Mouse (Mus musculus): Measurements from ENCODE around the gene Mboat7. TPM values are rescaled to one million over a fixed set of nuclear protein-coding genes. Genes with fewer than 3 reads are reported as not detected.

The Mboat7 gene
- polyA plus RNA-seq, 1 experiment = 59.6 TPM

- H3K27me3 ChIP-seq (ENCODE audit: control insufficient read depth, insufficient read depth, low read length) = no peaks in the 10 kb centered on the region
- peak overlapping the region; percentile 69 for H3K4me3 ChIP-seq (ENCODE audit: low read depth, low read length)
- WGBS = 24% methylated on average over 12 of the region's 12 CpGs
- H3K36me3 ChIP-seq (ENCODE audit: control insufficient read depth, insufficient read depth, low read length) = peaks cover 37% of the 10 kb centered on the region
- no peak for TF ChIP-seq POLR2A (IDR thresholded peaks at IDR 0.05; ENCODE audit: low read depth, low read length)
- no peak for TF ChIP-seq CTCF (IDR thresholded peaks at IDR 0.05; ENCODE audit: extremely low read depth, insufficient read length, insufficient replicate concordance, low read depth, low read length)
- H3K4me1 ChIP-seq (ENCODE audit: control insufficient read depth, insufficient read depth, insufficient read length, low read length) = peaks cover 2% of the 10 kb centered on the region; the same call in 1 of the 2 replicates
- peak overlapping the region; percentile 96 for H3K27ac ChIP-seq (ENCODE audit: insufficient read depth, low read depth, low read length)
Measured at GRCm38 (mm10) chr7:3676371-3676770, 17.0 kb downstream of the Mboat7 start.

GRCm38 (mm10) chr7:3675228-3675548 is 18.1 kb downstream of the Mboat7 start:
- Histone ChIP-seq H3K4me1 (ENCODE audit: control insufficient read depth, insufficient read depth, insufficient read length, low read length) (peaks cover 2% of the 10 kb centered on the region; the same call in 1 of the 2 replicates), H3K27me3 (ENCODE audit: control insufficient read depth, insufficient read depth, low read length) (no peaks in the 10 kb centered on the region), H3K36me3 (ENCODE audit: control insufficient read depth, insufficient read depth, low read length) (peaks cover 39% of the 10 kb centered on the region), H3K27ac (ENCODE audit: insufficient read depth, low read depth, low read length) (no peak overlapping the region), H3K4me3 (ENCODE audit: low read depth, low read length) (no peak overlapping the region)
- 82% methylated on average over 3 of the region's 3 CpGs for WGBS
- TF ChIP-seq POLR2A (IDR thresholded peaks at IDR 0.05; ENCODE audit: low read depth, low read length) (no peak), CTCF (IDR thresholded peaks at IDR 0.05; ENCODE audit: extremely low read depth, insufficient read length, insufficient replicate concordance, low read depth, low read length) (no peak)

GRCm38 (mm10) chr7:3674507-3675227 is 18.7 kb downstream of the Mboat7 start:
- TF ChIP-seq CTCF (IDR thresholded peaks at IDR 0.05; ENCODE audit: extremely low read depth, insufficient read length, insufficient replicate concordance, low read depth, low read length) = peak; percentile 97
- TF ChIP-seq POLR2A (IDR thresholded peaks at IDR 0.05; ENCODE audit: low read depth, low read length) = no peak
- H3K4me1 ChIP-seq (ENCODE audit: control insufficient read depth, insufficient read depth, insufficient read length, low read length) = peaks cover 2% of the 10 kb centered on the region; the same call in 1 of the 2 replicates
- H3K27ac ChIP-seq (ENCODE audit: insufficient read depth, low read depth, low read length) = no peak overlapping the region
- no peaks in the 10 kb centered on the region for H3K27me3 ChIP-seq (ENCODE audit: control insufficient read depth, insufficient read depth, low read length)
- H3K4me3 ChIP-seq (ENCODE audit: low read depth, low read length) = no peak overlapping the region
- 68% methylated on average over 10 of the region's 10 CpGs for WGBS
- H3K36me3 ChIP-seq (ENCODE audit: control insufficient read depth, insufficient read depth, low read length) = peaks cover 38% of the 10 kb centered on the region

- H3K36me3 ChIP-seq (ENCODE audit: control insufficient read depth, insufficient read depth, low read length) = peaks cover 23% of the 10 kb centered on the region
- WGBS = 16% methylated on average over 14 of the region's 14 CpGs
- H3K27ac ChIP-seq (ENCODE audit: insufficient read depth, low read depth, low read length) = peak overlapping the region; percentile 1; the same call in 1 of the 2 replicates
- H3K4me1 ChIP-seq (ENCODE audit: control insufficient read depth, insufficient read depth, insufficient read length, low read length) = peaks cover 14% of the 10 kb centered on the region
- peak overlapping the region; percentile 26 for H3K4me3 ChIP-seq (ENCODE audit: low read depth, low read length)
- TF ChIP-seq POLR2A (IDR thresholded peaks at IDR 0.05; ENCODE audit: low read depth, low read length) (no peak), CTCF (IDR thresholded peaks at IDR 0.05; ENCODE audit: extremely low read depth, insufficient read length, insufficient replicate concordance, low read depth, low read length) (no peak)
- H3K27me3 ChIP-seq (ENCODE audit: control insufficient read depth, insufficient read depth, low read length) = no peaks in the 10 kb centered on the region
Measured at GRCm38 (mm10) chr7:3666921-3667391, 26.4 kb downstream of the Mboat7 start.

GRCm38 (mm10) chr7:3665215-3666114 is 27.9 kb downstream of the Mboat7 start, which contains the start of gene Leng1:
Gene Leng1, minus strand, starts transcription at chr7:3665840.
- peak within 1 kb of the TSS; percentile 78 for H3K27ac ChIP-seq (ENCODE audit: insufficient read depth, low read depth, low read length)
- peak within 1 kb of the TSS; percentile 76 for H3K4me3 ChIP-seq (ENCODE audit: low read depth, low read length)
- no peaks in the 10 kb centered on the region for H3K27me3 ChIP-seq (ENCODE audit: control insufficient read depth, insufficient read depth, low read length)
- WGBS = 2% methylated on average over 45 of the region's 45 CpGs
- peaks cover 29% of the 10 kb centered on the region for H3K36me3 ChIP-seq (ENCODE audit: control insufficient read depth, insufficient read depth, low read length)
- peaks cover 14% of the 10 kb centered on the region for H3K4me1 ChIP-seq (ENCODE audit: control insufficient read depth, insufficient read depth, insufficient read length, low read length)
- peak; percentile 74 for TF ChIP-seq POLR2A (IDR thresholded peaks at IDR 0.05; ENCODE audit: low read depth, low read length)
- no peak for TF ChIP-seq CTCF (IDR thresholded peaks at IDR 0.05; ENCODE audit: extremely low read depth, insufficient read length, insufficient replicate concordance, low read depth, low read length)

- H3K36me3 ChIP-seq (ENCODE audit: control insufficient read depth, insufficient read depth, low read length) = peaks cover 37% of the 10 kb centered on the region
- H3K4me3 ChIP-seq (ENCODE audit: low read depth, low read length) = peak overlapping the region; percentile 76
- H3K4me1 ChIP-seq (ENCODE audit: control insufficient read depth, insufficient read depth, insufficient read length, low read length) = peaks cover 14% of the 10 kb centered on the region
- H3K27ac ChIP-seq (ENCODE audit: insufficient read depth, low read depth, low read length) = peak overlapping the region; percentile 55
- TF ChIP-seq POLR2A (IDR thresholded peaks at IDR 0.05; ENCODE audit: low read depth, low read length) (no peak), CTCF (IDR thresholded peaks at IDR 0.05; ENCODE audit: extremely low read depth, insufficient read length, insufficient replicate concordance, low read depth, low read length) (no peak)
- no peaks in the 10 kb centered on the region for H3K27me3 ChIP-seq (ENCODE audit: control insufficient read depth, insufficient read depth, low read length)
- WGBS = 12% methylated on average over 15 of the region's 15 CpGs
Measured at GRCm38 (mm10) chr7:3664524-3665214, 28.7 kb downstream of the Mboat7 start.

All from small intestine, adult 2 months (tissue).